Mouse (Mus musculus): ENCODE data around the gene Chd2. TPM values are rescaled to one million over a fixed set of nuclear protein-coding genes. Genes with fewer than 3 reads are reported as not detected.
A peak's percentile ranks its signal among the peaks of the same experiment; 100 is the strongest.
"Not testable (repeated sequence)": the region's sequence is repeated elsewhere in the genome, so short reads cannot be mapped to it uniquely, and the experiment has no call there.

Gene Chd2
- total RNA-seq, 2 experiments from 2014 or later: 42.9 to 57.0 TPM

DNA sequence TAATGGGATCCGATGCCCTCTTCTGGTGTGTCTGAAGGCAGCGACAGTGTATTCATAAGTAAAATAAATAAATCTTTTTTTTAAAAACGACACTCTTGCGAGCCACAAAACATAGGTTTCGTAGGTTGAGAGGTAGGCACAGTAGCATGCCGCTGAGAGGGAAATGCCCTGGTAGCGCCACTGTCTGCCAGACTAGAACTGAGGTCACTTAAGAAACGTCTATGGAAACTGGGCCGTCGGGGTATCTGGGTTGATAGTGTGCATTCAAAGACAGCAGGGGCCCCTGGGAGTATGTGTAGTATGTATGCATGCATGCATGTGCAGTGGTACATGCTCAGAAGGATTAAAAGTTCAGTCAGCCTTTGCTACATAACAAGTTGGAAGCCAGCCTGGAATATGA is 21.4 kb downstream of the Chd2 start:
- no peak for DNase-seq

DNA sequence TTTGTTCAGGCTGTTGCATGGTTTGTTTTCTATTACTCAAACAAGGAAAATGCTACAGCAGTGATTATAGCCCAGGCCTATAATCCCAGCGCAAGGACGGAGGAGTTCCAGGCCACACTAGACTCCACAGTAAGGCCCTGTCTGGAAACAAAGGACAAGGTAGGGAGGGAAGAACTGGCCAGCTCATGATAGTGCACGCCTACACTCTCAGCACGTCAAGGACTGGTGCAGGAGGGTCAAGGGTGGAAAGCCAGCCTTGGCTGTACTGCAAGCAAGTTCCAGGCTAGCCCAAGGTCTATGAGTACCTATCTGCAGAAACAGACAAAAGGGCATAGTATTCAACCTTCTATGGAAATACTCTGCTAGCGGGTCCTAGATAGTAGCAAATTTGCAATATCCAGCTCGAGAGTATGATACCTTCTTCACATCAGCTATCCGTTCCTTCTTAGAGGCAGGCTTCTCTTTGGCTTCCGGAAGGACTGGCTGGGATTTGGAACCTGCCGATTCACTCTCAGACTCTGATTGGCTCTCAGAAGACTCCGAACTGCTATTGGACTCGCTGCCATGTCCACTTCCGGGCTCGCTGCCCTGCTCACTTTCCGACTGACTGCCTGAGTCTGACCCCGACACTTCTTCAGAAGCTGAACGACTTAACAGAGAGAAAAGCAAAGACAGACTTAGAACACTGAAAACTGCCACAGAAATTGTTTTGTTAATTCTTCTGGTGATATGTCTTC is 22.4 kb downstream of the Chd2 start:
- DNase-seq: no peak

DNA sequence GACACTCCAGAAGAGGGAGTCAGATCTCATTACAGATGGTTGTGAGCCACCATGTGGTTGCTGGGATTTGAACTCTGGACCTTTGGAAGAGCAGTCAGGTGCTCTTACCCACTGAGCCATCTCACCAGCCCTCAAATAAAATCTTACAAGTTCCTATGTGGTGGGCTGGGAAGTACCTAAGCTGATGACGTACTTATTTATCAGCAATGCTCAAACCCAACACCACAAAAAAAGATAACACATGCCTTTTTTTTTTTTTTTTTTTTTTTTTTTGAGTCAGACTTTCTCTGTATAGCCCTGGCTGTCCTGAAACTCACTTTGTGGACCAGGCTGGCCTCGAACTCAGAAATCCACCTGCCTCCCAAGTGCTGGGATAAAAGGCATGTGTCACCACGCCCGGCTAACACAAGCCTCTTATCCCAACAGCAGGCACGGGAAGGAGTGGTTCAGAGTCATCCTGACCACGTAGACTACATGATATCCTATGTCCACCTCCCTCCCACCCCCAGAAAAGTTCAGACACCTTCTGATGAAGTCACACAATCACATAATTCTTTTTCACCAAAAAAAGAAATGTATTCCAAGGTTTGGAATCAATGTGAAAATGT is 23.2 kb downstream of the Chd2 start:
- not testable (repeated sequence) for DNase-seq

DNA sequence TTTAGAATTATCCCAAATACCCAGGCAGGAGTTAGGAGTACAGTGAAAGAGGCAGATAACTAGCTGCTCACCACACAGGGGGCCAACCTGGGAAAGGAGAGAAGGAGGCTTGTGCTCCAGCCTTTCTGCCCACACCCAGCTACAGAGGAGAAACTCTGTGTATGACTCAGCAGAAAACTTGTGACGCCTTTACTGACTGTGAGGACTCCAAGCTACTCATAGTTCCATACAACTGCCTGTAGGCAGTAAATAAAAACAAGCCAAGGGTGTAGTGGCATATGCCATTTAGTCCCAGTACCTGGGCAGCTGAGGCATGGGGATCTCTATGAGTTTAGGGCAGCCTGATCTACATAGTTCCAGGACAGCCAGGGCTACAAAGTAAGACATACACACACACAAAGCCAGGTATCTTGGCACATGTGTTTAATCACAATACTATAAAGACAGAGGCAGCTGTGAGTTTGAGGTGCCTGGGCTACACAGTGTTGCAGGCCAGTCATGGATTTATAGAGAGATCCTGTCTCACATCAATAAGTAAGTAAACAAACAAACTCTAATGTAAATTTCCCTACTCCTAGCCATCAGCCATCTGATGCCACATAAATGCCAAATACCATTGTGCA is 24.1 kb downstream of the Chd2 start:
- DNase-seq: no peak

DNA sequence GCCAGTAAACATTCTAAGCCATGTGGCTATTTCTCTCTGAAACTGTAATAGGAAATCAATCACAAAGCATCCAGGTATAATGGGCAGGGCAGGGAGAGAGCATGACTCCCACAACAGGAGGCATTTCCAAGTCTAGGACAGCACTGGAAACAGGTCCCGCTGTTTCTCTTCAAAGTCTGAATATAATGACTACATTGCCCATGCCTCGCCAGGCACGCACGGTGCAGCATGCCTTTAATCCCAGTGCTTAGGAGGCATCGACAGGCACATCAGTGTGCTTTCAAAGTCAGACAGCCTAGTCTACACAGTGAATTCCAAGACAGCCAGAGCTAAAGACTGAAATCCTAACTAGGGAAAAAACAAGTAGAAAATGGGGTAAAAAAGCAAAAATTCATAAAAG is 24.8 kb downstream of the Chd2 start:
- no peak for DNase-seq

DNA sequence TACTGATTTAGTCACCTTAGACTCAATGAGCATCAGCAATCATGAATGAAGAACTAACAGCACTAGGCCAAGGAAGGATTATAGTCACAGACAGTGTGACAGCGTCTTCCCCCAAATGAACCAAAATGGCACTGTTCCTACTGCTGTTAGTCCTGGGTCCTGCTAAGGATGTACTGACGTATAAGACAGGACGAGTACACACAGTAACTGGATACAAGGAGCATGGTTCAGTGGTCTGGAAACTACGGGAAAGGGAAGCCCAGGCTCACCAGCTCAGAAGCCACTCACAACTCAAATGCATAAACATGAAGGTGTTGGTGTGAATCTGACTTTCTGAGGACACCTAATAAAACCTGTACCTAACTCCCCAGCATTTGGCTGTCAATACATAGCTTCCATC is 27.1 kb downstream of the Chd2 start:
- DNase-seq: no peak

DNA sequence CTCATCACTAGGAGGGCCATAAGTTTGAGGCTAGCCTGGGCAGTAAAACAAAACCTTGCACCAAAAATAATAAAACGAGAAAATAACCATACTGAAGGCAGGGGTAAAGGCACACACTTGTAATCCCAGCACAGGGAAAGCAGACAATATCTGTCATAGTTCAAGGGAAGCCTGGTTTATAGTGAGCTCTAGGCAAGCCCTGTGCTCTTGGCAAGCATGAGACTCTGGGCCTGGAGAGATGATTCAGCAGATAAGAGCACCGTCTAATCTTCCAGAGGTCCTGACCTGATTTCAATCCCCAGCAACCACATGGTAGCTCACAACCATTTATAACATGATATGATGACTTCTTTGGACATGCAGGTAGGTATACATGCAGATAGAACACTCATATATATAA is 29.2 kb downstream of the Chd2 start:
- no peak for DNase-seq

DNA sequence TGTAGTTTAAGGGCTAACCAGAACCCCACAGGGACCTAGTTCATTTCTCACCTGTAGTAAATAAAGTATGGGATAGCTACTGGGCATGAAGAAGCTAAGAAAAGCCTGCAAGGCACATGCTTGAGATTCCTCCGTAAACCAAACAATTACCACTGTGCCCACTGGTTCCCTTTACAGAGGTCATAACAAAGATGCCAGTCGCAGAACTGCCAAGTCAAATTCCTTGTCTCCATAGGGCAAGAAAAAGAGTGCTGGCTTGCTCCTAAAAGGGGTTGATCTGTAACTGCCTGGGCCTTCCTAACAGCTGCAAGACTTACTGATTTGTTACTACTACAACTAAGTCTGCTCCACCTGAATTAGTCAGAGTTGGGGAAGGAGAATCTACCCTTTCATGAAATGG is 32.9 kb downstream of the Chd2 start:
- no peak for DNase-seq

DNA sequence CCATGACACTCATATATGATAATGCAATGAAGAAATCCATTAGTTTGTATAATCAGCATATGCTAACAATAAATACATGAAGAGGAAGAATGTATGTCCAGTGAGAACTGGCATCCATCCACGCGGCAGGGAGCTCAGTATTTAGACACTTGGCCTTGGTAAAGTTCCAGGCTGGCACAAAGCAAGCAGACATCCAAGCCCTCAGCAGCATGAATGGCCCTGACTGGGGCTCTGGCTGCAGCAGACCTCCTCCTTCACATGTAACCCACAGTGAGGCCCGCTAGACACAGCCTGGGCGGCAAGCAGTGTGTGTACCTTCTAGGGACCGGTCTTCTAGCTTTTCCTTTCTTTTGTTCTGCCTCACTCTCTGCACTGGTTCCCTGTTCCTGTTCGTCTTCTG is 34.1 kb downstream of the Chd2 start:
- peak; percentile 45 for DNase-seq

DNA sequence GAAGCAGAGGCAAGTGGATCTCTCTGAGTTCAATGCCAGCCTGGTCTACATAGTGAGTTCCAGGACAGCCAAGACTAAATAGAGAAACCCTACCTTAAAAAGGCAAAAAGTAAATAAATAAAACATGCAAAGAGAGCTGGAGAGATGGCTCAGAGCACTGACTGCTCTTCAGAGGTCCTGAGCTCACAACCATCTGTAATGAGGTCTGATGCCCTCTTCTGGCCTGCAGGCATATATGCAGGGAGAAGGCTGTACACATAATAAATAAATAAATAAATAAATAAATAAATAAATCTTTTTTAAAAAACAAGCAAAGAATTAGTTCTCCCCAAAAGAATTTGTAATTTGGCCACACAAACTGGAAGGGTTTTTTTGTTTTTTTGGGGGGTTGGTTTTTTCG is 34.8 kb downstream of the Chd2 start:
- no peak for DNase-seq

DNA sequence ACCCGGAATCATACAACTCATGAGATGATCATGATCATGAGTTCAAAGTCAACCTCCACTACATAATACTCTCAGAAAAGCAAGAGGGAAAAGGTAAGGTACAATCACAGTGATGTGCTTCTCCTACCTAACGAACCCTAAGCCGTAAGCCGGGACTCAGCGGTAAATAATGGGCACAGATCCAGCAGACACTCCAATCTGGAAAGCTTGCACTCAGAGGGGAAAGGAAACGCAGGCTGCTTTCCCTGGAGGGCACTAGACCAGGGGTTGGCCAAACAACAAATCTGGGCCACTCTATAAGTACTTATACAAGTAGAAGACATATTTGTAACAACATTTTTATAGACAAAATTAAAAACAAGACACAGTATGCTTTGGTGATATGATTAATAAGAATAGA is 36.4 kb downstream of the Chd2 start:
- no peak for DNase-seq

DNA sequence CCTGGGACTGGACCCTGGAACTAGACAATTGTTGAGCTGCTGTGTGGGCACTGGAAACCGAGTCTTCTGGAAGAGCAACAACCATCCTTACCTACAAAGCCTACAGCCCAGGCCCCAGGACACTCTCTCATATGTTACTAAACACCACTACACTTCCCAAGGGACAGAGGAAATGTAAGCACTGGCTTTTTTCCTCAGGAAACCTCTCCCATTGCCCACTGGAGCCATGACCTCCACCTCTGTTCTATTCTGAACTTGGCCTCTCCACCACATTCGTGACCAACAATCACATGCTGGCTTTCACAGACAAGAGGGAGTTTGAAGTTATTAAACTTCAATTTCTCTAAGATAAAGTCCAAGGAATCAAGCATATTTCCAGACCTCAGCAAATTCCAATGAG is 43.4 kb downstream of the Chd2 start:
- no peak for DNase-seq

DNA sequence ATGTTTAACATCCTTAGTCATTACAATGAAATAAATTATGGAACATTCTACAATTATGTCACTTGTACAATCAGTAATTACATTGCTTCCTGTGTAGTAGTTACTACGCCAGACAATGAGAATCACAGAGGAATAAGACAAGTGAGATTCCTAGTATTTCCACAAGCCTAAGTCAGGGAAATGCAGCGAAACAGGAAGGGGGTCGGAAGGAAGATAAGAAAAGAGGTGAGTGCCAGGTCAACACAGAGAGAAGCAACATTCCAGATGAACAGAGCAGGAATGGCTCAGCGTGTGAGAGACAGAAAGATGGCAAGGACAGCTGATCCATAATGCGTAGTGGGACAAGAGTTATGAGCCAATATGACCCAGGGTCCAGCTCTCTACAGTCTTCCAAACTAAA is 52.4 kb downstream of the Chd2 start:
- DNase-seq: no peak

DNA sequence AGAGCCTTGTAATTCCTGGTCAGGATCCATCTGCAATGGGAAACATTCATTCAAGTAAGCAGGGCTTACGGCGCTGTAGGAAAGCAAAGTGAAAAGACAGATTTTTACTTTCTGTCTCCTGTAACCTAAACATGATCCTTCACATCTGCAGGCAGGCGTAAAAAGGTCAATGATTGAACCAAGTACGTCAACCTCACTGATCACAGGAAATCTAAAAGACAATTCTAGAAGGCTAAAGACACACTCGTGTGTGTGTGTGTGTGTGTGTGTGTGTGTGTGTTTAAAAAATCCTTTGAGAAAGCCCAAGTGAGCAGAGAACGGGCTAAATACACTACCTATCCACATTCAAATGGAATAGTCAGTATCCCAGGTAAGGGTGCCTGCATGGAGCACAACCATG is 60.5 kb downstream of the Chd2 start:
- DNase-seq: no peak

DNA sequence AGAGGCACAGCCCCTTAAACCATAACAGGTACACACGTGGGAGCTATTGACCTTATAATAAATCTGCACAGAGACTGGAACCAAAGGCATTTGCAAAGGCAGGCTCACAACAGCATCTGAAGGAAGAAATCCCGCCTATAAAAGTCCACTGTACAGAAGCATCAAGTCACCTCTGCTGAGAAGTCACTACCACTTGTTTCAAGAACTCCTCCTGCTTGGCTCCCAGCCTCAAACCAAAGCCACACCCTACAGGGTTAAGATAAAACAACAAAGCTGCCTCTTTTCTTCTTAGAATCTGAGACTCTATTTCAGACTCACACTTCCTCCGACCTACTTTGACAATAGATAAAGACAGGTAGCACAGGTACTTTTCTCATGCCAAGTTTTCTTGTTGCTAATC is 62.1 kb downstream of the Chd2 start:
- no peak for DNase-seq

DNA sequence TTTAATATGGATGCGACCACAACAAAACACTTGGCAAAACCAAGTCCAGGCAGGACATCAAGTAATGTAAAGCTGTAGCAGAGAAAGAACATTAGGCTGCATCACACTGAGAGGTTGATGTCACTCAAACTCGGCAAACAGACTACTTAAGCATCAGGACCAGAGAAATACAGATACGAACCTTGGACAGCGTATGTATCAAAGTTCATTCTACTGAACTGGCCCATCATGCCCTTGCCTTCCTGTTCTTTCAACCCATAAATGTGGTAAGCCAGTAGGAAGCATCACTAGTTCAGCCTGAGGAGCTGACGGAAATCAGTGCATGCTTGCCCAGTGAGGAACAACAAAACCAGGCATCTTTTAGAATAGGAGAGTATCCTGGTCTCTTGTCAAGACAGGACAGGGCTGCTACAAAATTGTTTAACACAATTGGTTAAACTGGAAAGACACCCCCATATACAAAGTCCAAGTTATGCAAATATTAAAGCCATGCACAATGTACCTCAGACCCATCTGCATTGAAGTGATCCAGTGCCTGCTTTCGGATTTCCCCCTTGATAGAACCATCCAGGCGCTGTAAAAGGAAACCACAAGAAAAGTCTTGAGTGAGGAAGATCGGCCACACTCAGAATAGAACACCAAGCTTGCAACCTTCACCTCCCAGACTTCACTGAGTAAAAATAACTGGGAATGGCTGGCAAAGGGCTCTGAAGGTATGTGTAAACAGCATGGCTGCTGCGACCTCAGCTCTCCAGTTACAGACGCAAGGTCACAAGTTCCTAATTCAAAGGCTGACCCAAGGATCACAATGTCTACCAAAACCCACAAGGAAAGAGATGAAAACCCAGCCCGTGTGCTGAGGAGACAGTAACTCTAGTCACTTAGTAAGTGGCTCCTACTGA is 63.2 kb downstream of the Chd2 start:
- no peak for DNase-seq

DNA sequence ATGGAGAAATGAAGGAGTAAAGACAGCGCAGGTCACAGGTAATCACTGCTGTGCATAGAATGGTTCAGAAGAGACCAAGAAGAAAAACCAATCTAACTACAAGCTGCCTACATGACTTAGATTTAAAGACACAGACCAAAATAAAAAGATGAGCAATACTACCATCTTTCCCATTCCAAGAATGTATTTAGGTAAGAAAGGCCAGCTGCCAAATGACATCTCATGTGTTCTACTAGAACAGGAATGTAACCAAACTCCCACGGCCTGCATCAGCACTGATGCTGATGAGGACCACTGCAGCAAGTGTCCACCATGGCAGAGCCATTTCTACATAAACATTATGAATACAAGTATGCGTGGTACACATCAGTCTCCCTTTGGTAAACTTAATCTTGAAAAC is 73.9 kb downstream of the Chd2 start:
- DNase-seq: no peak

DNA sequence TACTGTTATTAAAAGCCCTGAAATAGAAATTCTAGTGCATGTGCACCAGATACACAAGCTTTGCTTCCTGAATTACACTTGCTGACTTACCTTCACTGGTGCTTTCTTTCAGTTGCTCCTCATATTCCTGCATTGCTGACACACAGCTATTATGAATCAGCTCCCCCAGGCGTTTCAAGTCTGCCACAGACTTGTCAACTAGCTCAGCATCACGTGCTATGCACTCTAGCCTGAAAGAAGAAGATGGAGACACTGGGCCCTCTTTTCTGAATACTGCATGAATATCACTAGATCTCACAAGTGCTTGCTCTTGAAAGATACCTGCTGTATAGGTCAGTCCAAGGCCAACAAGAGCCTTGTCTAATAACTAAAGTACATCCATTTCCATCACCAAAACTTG is 78.1 kb downstream of the Chd2 start:
- DNase-seq: no peak

DNA sequence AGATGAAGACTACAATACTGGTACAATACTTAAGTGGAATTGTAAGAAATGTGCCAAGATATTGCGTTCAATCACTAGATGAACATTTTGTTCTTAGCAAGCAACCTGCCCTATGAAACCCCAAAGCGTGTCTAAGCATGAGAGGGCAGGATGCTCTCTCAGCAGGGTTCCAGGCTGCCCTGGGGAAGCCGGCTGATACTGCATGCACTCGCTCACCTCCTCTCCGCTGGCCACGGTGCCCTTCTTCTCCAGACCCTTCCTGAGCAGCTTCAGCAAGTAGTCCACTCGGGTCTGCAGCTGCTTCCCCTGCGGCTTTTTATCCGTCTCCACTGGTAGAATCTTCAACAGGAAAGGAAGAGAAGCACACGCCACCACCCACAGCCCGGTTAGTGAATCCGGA is 87.5 kb downstream of the Chd2 start:
- no peak for DNase-seq

DNA sequence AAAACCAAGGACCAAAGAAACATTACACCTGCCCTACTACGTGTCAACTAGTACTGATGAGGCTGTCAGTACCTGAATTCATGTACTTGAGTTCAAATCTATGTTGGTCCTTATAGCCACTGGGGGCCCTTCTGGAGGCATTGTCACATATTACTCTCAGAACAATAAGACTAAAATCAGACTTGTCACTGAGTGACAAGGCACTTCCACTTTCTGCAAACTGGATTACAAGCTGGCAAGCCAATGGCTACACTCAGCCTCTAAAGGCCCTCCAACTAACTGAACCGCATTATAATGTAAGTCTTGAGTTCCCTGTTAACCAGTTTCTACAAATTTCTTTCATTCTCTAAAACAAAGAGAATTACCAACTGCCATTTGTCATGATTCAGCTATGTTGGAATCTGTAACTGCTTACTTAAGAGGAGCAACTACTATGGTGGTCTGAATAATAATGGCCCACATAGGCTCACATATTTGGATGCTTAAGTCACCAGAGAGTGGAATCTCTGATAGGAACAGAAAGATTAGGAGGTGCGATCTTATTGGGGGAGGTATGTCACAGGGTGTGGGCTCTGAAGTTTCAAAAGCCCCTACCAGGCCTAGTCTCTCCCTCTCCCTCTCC is 89.3 kb downstream of the Chd2 start:
- DNase-seq: no peak

DNA sequence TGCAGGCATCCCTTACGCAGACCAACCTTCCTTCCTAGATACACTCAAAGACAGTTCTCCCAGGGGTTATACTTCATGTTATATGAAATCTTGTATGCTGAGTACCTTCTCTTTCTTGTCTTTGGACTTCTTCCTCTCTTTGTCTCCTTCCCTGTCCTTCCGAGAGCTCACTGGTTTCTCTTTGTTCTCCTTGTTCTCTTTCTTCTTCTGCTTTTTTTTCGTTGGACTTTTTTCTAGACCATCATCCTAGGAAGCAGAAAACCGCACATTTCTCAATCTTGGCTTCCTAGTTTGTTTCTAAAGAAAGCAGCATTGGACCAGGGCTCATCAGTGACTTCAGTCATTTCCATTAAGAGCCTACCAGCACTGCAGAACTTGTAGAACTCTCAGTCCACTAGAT is 90.0 kb downstream of the Chd2 start:
- no peak for DNase-seq

DNA sequence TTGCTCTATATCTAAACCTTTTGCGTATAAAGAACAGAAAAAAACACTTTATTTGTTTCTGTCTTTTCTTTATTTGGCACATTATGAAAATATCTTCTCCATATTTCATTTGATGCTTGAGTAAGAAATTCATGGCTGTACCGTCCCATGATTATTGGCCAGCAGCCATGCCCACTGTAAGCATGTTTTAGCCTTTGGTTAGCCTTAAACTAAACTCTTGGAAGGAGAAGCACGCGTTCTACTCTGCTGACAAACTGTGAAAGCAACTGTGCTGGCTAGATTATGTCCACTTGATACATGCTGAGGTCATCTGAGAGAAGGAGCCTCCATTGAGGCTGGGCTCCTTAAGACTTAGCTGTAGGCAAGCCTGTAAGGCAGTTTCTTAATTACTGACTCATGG is 99.4 kb downstream of the Chd2 start:
- no peak for DNase-seq

DNA sequence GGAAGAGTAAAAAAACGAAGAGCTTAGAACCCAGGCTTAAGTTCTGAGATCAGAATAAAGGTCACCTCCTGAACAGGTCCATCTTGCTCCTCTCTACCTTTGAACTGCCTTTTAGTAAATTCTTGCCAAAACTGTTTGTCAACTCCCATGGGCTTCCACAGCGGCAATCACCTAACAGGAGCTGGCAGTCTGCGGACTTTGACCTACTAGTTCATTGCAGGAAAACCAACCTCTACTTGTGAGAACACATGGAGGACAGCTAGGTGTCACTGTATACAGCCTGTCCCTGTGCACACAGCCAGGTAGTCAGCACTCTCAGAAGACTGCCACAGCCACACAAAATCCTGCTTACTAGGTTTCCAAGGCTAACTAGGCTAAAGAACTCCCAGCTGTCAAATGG is 99.8 kb downstream of the Chd2 start:
- DNase-seq: no peak
